Mouse (Mus musculus): Measurements from ENCODE around the gene B4galt5.
A peak's percentile ranks its signal among the peaks of the same experiment; 100 is the strongest.

B4galt5 gene

DNA sequence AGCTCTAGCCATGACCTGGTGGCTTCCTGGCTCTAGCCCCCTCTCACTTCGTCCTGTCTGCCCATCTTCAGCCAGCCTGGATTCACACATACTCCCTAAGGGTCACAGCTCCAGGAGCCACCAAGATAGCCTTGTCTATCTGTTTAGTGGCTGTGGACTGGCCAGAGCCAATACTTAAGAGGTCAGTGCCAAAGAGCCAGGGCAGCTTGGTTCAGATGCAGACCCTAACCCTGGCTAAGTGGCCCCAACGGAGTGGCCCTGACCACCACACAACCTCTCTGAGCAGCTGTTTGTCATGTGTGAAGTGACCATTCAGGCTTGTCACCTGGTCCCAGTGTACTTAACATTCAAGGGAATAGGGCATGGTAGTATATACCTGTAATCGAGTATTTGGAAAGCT is 78.5 kb downstream of the B4galt5 start:
- H3K4me1 ChIP-seq (replicated peaks; ENCODE audit: low read depth, low read length): peaks cover 28% of the 10 kb centered on the region
- H3K9me3 ChIP-seq (ENCODE audit: low read length): no peaks in the 10 kb centered on the region

DNA sequence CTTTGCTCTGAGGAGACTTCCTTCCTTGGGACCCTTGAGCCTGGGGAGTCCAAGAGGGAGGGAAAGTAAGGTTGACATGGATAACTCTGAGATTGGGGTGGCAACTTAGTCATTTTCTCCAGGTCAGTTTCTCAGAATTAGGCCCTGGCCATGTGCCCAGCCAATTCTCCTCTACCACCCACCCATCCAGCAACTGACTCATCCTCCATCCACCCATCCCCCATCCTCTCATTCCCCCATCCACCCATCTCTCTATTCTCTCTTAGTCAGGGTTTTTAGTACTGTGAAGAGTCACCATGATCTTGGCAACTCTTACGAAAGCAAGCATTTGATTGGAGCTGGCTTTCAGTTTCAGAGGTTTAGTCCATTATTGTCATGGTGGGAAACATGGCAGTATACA is 80.3 kb downstream of the B4galt5 start:
- Histone ChIP-seq H3K36me3 (ENCODE audit: insufficient read depth, low read length) (no peaks in the 10 kb centered on the region), H3K27me3 (ENCODE audit: insufficient read depth, low read length) (no peaks in the 10 kb centered on the region), H3K4me3 (replicated peaks; ENCODE audit: low read length) (no peak overlapping the region), H3K4me1 (replicated peaks; ENCODE audit: low read depth, low read length) (peaks cover 42% of the 10 kb centered on the region), H3K9me3 (ENCODE audit: low read length) (no peaks in the 10 kb centered on the region)
- TF ChIP-seq POU5F1 (IDR thresholded peaks at IDR 0.05; ENCODE audit: borderline replicate concordance, low read length) (no peak), NANOG (IDR thresholded peaks at IDR 0.05; ENCODE audit: borderline replicate concordance, low read length) (no peak), CTCF (conservative IDR thresholded peaks at IDR 0.05; ENCODE audit: low read length) (no peak)

More for the DNA sequence above, 78.5 kb downstream of the B4galt5 start:
- H3K27me3 ChIP-seq (ENCODE audit: insufficient read depth, low read length): no peaks in the 10 kb centered on the region
- H3K4me3 ChIP-seq (replicated peaks; ENCODE audit: low read length): no peak overlapping the region
- no peak for TF ChIP-seq NANOG (IDR thresholded peaks at IDR 0.05; ENCODE audit: borderline replicate concordance, low read length)
- no peak for TF ChIP-seq CTCF (conservative IDR thresholded peaks at IDR 0.05; ENCODE audit: low read length)
- no peak for TF ChIP-seq POU5F1 (IDR thresholded peaks at IDR 0.05; ENCODE audit: borderline replicate concordance, low read length)
- no peaks in the 10 kb centered on the region for H3K36me3 ChIP-seq (ENCODE audit: insufficient read depth, low read length)

DNA sequence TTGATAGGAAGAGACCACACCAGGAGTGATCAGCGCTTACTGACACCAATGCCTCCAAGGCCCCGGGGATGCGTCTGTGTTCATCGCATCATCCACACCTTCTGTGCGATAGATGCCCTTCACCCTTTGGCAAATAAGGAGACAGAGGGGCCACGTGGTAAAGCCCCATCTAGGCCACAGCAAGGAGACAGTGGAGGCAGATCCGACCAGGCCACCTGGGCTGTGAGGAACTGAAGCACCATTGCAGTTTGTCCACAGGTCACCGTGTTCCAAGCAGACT is 80.6 kb downstream of the B4galt5 start:
- TF ChIP-seq CTCF (conservative IDR thresholded peaks at IDR 0.05; ENCODE audit: low read length): no peak
- TF ChIP-seq NANOG (IDR thresholded peaks at IDR 0.05; ENCODE audit: borderline replicate concordance, low read length): no peak
- no peak for TF ChIP-seq POU5F1 (IDR thresholded peaks at IDR 0.05; ENCODE audit: borderline replicate concordance, low read length)
- H3K36me3 ChIP-seq (ENCODE audit: insufficient read depth, low read length): no peaks in the 10 kb centered on the region
- H3K27me3 ChIP-seq (ENCODE audit: insufficient read depth, low read length): no peaks in the 10 kb centered on the region
- no peak overlapping the region for H3K4me3 ChIP-seq (replicated peaks; ENCODE audit: low read length)
- H3K9me3 ChIP-seq (ENCODE audit: low read length): no peaks in the 10 kb centered on the region
- peaks cover 45% of the 10 kb centered on the region for H3K4me1 ChIP-seq (replicated peaks; ENCODE audit: low read depth, low read length)

DNA sequence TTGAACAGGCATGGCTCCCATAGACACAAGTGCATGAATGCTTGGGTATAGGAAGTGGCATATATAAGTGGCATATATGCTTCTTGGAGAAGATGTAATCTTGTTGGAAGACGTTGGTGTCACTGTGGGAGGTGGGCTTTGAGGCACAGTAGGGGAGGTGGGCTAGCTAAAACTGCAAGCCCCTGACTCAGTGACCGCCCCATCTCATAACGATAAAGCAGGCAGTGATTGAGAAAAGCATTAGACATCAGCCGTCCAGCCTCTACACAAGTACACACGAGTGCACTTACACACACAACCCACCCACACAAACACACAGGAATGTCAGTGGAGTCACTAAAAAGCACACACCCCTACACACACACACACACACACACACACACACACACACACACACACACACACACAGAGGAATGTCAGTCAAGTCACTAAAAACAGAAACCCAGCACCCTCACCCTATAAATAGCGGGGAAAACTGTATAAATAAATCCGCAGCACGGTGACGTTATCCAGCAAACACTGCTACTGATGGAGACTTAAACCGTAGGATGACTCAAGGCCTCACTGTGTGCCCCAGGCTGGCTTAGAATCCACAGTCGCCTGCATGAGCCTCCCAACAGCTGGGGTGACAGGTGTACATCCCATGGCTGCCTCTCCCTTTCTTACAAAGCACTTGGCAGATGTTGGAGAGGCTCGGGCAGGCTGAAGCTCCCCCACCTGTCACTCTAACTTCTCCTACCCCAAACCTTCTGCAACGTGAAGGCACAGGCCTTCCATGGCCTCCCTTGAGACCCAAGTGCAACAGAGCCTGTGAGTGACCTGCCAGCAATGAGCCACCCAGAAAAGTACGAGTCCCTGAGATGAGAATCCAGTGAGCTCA is 81.2 kb downstream of the B4galt5 start:
- Histone ChIP-seq H3K4me1 (replicated peaks; ENCODE audit: low read depth, low read length) (peaks cover 41% of the 10 kb centered on the region), H3K4me3 (replicated peaks; ENCODE audit: low read length) (no peak overlapping the region), H3K36me3 (ENCODE audit: insufficient read depth, low read length) (no peaks in the 10 kb centered on the region), H3K9me3 (ENCODE audit: low read length) (0 out of 2 replicates have a peak, but pooled peaks cover 3% of the 10 kb centered on the region), H3K27me3 (ENCODE audit: insufficient read depth, low read length) (no peaks in the 10 kb centered on the region)
- no peak for TF ChIP-seq POU5F1 (IDR thresholded peaks at IDR 0.05; ENCODE audit: borderline replicate concordance, low read length)
- TF ChIP-seq CTCF (conservative IDR thresholded peaks at IDR 0.05; ENCODE audit: low read length): no peak
- no peak for TF ChIP-seq NANOG (IDR thresholded peaks at IDR 0.05; ENCODE audit: borderline replicate concordance, low read length)

DNA sequence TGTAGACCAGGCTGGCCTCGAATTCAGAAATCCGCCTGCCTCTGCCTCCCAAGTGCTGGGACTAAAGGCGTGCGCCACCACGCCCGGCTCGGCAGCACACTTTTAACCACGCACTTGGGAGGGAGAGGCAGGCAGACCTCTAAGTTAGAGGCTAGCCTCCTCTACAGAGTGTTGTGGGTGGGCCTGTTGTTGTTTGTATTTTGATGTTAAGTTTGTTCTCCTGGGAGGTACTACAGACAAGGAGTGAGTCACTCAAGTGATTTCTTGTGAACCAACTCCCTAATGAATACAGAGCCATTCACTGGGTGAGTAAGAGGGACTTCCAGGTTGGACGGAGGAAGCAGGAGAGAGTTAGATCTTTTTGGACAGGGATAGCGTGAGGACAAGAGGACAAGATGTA is 82.8 kb downstream of the B4galt5 start:
- Histone ChIP-seq H3K4me3 (replicated peaks; ENCODE audit: low read length) (no peak overlapping the region), H3K27me3 (ENCODE audit: insufficient read depth, low read length) (no peaks in the 10 kb centered on the region), H3K4me1 (replicated peaks; ENCODE audit: low read depth, low read length) (peaks cover 37% of the 10 kb centered on the region), H3K36me3 (ENCODE audit: insufficient read depth, low read length) (no peaks in the 10 kb centered on the region), H3K9me3 (ENCODE audit: low read length) (peaks cover 7% of the 10 kb centered on the region; the same call in 1 of the 2 replicates)
- no peak for TF ChIP-seq CTCF (conservative IDR thresholded peaks at IDR 0.05; ENCODE audit: low read length)
- no peak for TF ChIP-seq POU5F1 (IDR thresholded peaks at IDR 0.05; ENCODE audit: borderline replicate concordance, low read length)
- TF ChIP-seq NANOG (IDR thresholded peaks at IDR 0.05; ENCODE audit: borderline replicate concordance, low read length): no peak

DNA sequence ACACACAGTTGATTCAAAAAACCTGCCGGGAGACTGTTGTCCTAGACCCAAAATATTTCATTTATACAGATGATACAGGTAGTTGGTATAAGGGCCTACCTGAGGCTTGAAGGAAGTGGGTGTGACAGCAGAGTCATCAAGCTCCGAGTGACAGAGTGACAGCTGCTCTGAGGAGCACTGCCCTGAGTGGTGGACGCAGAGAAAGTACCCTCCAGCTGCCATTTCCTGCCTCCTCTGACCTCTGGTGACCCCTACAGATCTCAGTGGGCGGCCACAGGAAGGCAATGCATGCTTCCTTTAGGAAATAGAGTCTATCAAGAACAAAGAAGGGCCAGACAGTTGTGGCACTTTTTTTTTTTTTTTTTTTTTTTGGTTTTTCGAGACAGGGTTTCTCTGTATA is 83.2 kb downstream of the B4galt5 start:
- Histone ChIP-seq H3K4me3 (replicated peaks; ENCODE audit: low read length) (no peak overlapping the region), H3K27me3 (ENCODE audit: insufficient read depth, low read length) (no peaks in the 10 kb centered on the region), H3K9me3 (ENCODE audit: low read length) (peaks cover 7% of the 10 kb centered on the region; the same call in 1 of the 2 replicates), H3K36me3 (ENCODE audit: insufficient read depth, low read length) (no peaks in the 10 kb centered on the region), H3K4me1 (replicated peaks; ENCODE audit: low read depth, low read length) (peaks cover 37% of the 10 kb centered on the region)
- TF ChIP-seq CTCF (conservative IDR thresholded peaks at IDR 0.05; ENCODE audit: low read length) (no peak), NANOG (IDR thresholded peaks at IDR 0.05; ENCODE audit: borderline replicate concordance, low read length) (no peak), POU5F1 (IDR thresholded peaks at IDR 0.05; ENCODE audit: borderline replicate concordance, low read length) (no peak)

DNA sequence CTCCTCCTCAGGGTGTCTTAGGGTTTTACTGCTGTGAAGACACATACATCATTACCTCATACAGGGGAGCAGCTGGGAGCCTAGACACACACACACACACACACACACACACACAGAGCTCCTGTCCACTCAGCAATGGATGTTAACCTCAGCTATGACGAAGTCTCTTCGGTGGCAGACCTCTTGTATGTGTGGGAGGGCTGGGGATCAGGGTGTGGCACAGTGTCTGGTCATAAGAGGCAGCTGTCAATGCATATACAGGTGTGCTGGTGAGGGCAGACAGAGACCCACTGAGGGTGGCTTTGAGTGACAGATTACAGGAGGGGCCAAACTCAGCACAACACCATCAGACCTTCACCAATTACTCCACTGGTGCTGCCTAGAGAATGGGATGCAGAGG is 84.0 kb downstream of the B4galt5 start:
- TF ChIP-seq CTCF (conservative IDR thresholded peaks at IDR 0.05; ENCODE audit: low read length) (no peak), POU5F1 (IDR thresholded peaks at IDR 0.05; ENCODE audit: borderline replicate concordance, low read length) (no peak), NANOG (IDR thresholded peaks at IDR 0.05; ENCODE audit: borderline replicate concordance, low read length) (no peak)
- Histone ChIP-seq H3K9me3 (ENCODE audit: low read length) (peaks cover 7% of the 10 kb centered on the region; the same call in 1 of the 2 replicates), H3K27me3 (ENCODE audit: insufficient read depth, low read length) (no peaks in the 10 kb centered on the region), H3K4me3 (replicated peaks; ENCODE audit: low read length) (no peak overlapping the region), H3K4me1 (replicated peaks; ENCODE audit: low read depth, low read length) (peaks cover 37% of the 10 kb centered on the region), H3K36me3 (ENCODE audit: insufficient read depth, low read length) (no peaks in the 10 kb centered on the region)

DNA sequence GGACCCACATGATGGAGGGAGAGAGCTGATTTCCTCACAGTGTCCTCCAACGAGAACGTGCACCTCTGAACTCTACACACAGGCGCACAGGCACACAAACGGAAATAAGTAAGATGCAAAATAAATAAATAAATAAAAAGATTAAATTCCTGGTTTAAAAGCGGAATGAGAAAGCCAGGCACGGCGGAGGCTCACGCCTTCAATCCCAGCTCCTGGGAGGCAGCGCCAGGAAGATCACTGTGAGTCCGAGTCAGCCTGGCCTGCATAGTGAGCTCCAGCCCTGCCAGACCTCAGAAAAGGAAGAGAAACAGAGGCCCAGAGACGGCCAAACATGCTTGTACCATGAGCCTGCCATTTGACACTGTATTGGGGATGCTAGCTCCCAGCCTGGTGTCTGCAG is 85.1 kb downstream of the B4galt5 start:
- TF ChIP-seq NANOG (IDR thresholded peaks at IDR 0.05; ENCODE audit: borderline replicate concordance, low read length) (no peak), CTCF (conservative IDR thresholded peaks at IDR 0.05; ENCODE audit: low read length) (no peak), POU5F1 (IDR thresholded peaks at IDR 0.05; ENCODE audit: borderline replicate concordance, low read length) (no peak)
- H3K9me3 ChIP-seq (ENCODE audit: low read length): peaks cover 7% of the 10 kb centered on the region; the same call in 1 of the 2 replicates
- H3K4me1 ChIP-seq (replicated peaks; ENCODE audit: low read depth, low read length): peaks cover 37% of the 10 kb centered on the region
- no peaks in the 10 kb centered on the region for H3K27me3 ChIP-seq (ENCODE audit: insufficient read depth, low read length)
- H3K36me3 ChIP-seq (ENCODE audit: insufficient read depth, low read length): no peaks in the 10 kb centered on the region
- peak overlapping the region; percentile 80 for H3K4me3 ChIP-seq (replicated peaks; ENCODE audit: low read length)

All from E14TG2a.4 (cell line).